Mouse (Mus musculus): Measurements from ENCODE around the gene Ift122.

Ift122 gene

GRCm38 (mm10) chr6:115853091-115853813 lies at the start of gene Ift122, which contains the start of gene Mbd4:
Gene Ift122 (plus strand): TSS chr6:115853470.
Gene Mbd4 (minus strand): TSS chr6:115853371.
- peak; percentile 90 to 98 for DNase-seq (ENCODE audit: low spot score in 2 of 2)

- peak in 1 of 2 experiments; percentile 77 for DNase-seq (ENCODE audit: low spot score in 2 of 2)
Observed at GRCm38 (mm10) chr6:115803541-115804382, 49.5 kb upstream of the Ift122 start.

GRCm38 (mm10) chr6:115804432-115805192 lies 48.7 kb upstream of the Ift122 start:
- DNase-seq (ENCODE audit: low spot score in 2 of 2): no peak

GRCm38 (mm10) chr6:115807464-115808195 lies 45.6 kb upstream of the Ift122 start:
- DNase-seq (ENCODE audit: low spot score in 2 of 2): peak in 1 of 2 experiments; percentile 30

- DNase-seq (ENCODE audit: low spot score in 2 of 2): no peak
Observed at GRCm38 (mm10) chr6:115808196-115808487, 45.1 kb upstream of the Ift122 start.

GRCm38 (mm10) chr6:115808488-115809231 lies 44.6 kb upstream of the Ift122 start, which contains the start of gene Rpl32:
Gene Rpl32 (minus strand): TSS chr6:115808747.
- peak; percentile 88 to 91 for DNase-seq (ENCODE audit: low spot score in 2 of 2)

- no peak for DNase-seq (ENCODE audit: low spot score in 2 of 2)
Observed at GRCm38 (mm10) chr6:115811606-115812005, 41.7 kb upstream of the Ift122 start.

- peak; percentile 55 to 83 for DNase-seq (ENCODE audit: low spot score in 2 of 2)
Observed at GRCm38 (mm10) chr6:115814104-115814503, 39.2 kb upstream of the Ift122 start.

- no peak for DNase-seq (ENCODE audit: low spot score in 2 of 2)
Observed at GRCm38 (mm10) chr6:115815041-115815440, 38.2 kb upstream of the Ift122 start.

- no peak for DNase-seq (ENCODE audit: low spot score in 2 of 2)
Observed at GRCm38 (mm10) chr6:115818129-115818528, 35.1 kb upstream of the Ift122 start.

- no peak for DNase-seq (ENCODE audit: low spot score in 2 of 2)
Observed at GRCm38 (mm10) chr6:115821216-115821993, 31.9 kb upstream of the Ift122 start.

GRCm38 (mm10) chr6:115823850-115824464 lies 29.3 kb upstream of the Ift122 start:
- DNase-seq (ENCODE audit: low spot score in 2 of 2): peak; percentile 50 to 84

GRCm38 (mm10) chr6:115830779-115831601 lies 22.3 kb upstream of the Ift122 start:
- no peak for DNase-seq (ENCODE audit: low spot score in 2 of 2)

GRCm38 (mm10) chr6:115832152-115832850 lies 21.0 kb upstream of the Ift122 start:
- no peak for DNase-seq (ENCODE audit: low spot score in 2 of 2)

GRCm38 (mm10) chr6:115833861-115834260 lies 19.4 kb upstream of the Ift122 start:
- DNase-seq (ENCODE audit: low spot score in 2 of 2): no peak

- DNase-seq (ENCODE audit: low spot score in 2 of 2): peak in 1 of 2 experiments; percentile 66
Observed at GRCm38 (mm10) chr6:115838161-115838597, 15.1 kb upstream of the Ift122 start, which contains the start of gene Efcab12. Gene Efcab12 (minus strand): TSS chr6:115838412.

- no peak for DNase-seq (ENCODE audit: low spot score in 2 of 2)
Observed at GRCm38 (mm10) chr6:115838745-115839144, 14.5 kb upstream of the Ift122 start.

- DNase-seq (ENCODE audit: low spot score in 2 of 2): no peak
Observed at GRCm38 (mm10) chr6:115845006-115845405, 8.3 kb upstream of the Ift122 start.
